Mouse (Mus musculus) cerebellum, adult 2 months (tissue): ENCODE data around the gene Atp12a.

Source experiments
- CTCF ChIP-seq: fragments of 200-500 bp; IDR thresholded peaks from 2 replicates; pipeline ENCODE4 v1.5.1; 2011; ENCODE audit warnings: low read depth, mild to moderate bottlenecking, control low read depth, low read length, moderate library complexity, borderline replicate concordance; ENCODE audit not compliant: insufficient read depth
- POLR2A ChIP-seq: fragments of 200-500 bp; IDR thresholded peaks from 2 replicates; pipeline ENCODE4 v1.6.1; 2011; ENCODE audit warnings: low read length, control low read depth, borderline replicate concordance; ENCODE audit not compliant: insufficient read depth

DNA sequence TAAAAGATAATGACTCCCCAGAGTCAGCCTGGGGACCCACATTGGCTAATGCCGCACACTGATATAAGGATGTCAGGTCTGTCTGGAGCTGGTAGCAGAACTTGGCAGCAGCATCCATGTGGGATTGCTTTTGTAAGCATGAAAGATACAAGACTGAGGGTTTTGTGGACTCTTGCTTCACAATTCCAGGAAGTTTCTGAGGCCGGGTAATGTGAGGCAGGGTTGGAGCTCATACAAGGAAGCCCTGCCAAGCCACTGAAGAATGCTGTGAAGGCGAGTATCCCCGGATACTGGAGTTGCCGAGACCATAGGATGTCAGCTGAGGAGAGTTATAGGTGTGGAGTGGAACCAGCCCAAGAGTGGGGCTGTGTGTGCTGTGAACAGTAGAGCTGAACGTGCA, 5.7 kb upstream of the Atp12a start:
- TF ChIP-seq CTCF: no peak
- TF ChIP-seq POLR2A: no peak
